Mouse (Mus musculus) embryonic fibroblast, embryonic 13.5 days (primary cell): ENCODE data around the gene Farp1.

Experiments
- CTCF ChIP-seq: IDR thresholded peaks from 2 replicates; pipeline ENCODE4 v1.5.1; 2011; ENCODE audit warnings: mild to moderate bottlenecking, control low read depth, low read length, moderate library complexity, borderline replicate concordance; ENCODE audit not compliant: insufficient read depth
- POLR2A ChIP-seq: IDR thresholded peaks from 2 replicates; pipeline ENCODE4 v1.6.1; 2011; ENCODE audit warnings: low read depth, mild to moderate bottlenecking, control low read depth, low read length, moderate library complexity

DNA sequence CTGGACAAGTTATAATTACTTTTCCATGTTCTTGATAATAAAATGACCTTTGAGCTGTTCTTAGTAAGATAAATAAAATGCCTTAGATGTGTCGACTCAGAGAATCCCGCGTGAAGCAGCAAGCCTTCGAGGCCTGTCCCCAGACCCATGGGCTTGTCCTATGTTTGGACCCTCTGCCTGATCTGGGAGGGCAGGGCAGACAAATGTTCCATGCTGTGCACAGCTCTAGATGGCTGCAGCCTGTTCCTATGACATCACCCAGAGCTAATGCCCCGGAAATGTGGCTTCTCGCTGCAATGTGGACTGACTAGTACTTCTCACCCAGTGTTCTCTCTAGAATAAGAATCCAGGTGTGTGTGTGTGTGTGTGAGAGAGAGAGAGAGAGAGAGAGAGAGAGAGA is 229.5 kb downstream of the Farp1 start:
- TF ChIP-seq POLR2A (no peak), CTCF (no peak)
